Comparison of ENCODE assay signal across 25 mouse cellular contexts in genomic region chr14:120511821-120512220, GRCm38 (mm10). TPM values are rescaled to one million over a fixed set of nuclear protein-coding genes. Genes with fewer than 3 reads are reported as not detected.
A peak's percentile ranks its signal among the peaks of the same experiment; 100 is the strongest.
DNase-seq lines count a peak whose midpoint lies in the region; ATAC-seq and TF ChIP-seq lines count a peak whose summit lies in the region.
"Had no signal": no experiment of that assay in that cellular context is flagged by ENCODE, and none has a peak within 500 bp of the region (broad histone marks: within the 10 kb centered on the region; RNA-seq: fewer than 3 reads in every experiment).

No protein-coding gene starts in this region.

- no peak overlapping the region for H3K9ac ChIP-seq in liver, embryonic 12.5 days
- no peak overlapping the region for H3K9ac ChIP-seq in liver, postnatal 0 days (replicated peaks)
- no peak overlapping the region for H3K9ac ChIP-seq in MEL (ENCODE audit: control insufficient read depth, low read depth, low read length, poor library complexity, severe bottlenecking)
- H3K9ac ChIP-seq: embryonic facial prominence, embryonic 12.5 days; embryonic facial prominence, embryonic 15.5 days; forebrain, postnatal 0 days; hindbrain, embryonic 12.5 days; hindbrain, embryonic 15.5 days had no signal

- no peaks in the 10 kb centered on the region for H3K27me3 ChIP-seq in liver, embryonic 12.5 days (replicated peaks)
- H3K27me3 ChIP-seq in liver, postnatal 0 days (ENCODE audit: insufficient read depth, low read length) = no peaks in the 10 kb centered on the region
- no peaks in the 10 kb centered on the region for H3K27me3 ChIP-seq in MEL (ENCODE audit: control insufficient read depth in 1 of 2, insufficient read depth in 2 of 2, low read length in 2 of 2)
- H3K27me3 ChIP-seq: CH12.LX; embryonic facial prominence, embryonic 12.5 days; embryonic facial prominence, embryonic 15.5 days; hindbrain, embryonic 12.5 days; hindbrain, embryonic 15.5 days had no signal

- TF ChIP-seq EP300 in liver, postnatal 0 days (IDR thresholded peaks at IDR 0.05; ENCODE audit: low read depth) = no peak
- TF ChIP-seq EP300 in MEL (IDR thresholded peaks at IDR 0.05; ENCODE audit: low read depth in 1 of 2, low read length in 2 of 2) = peak in 1 of 2 experiments; percentile 47; a peak in 1 of 4 replicates

- 28% methylated on average over 5 of the region's 5 CpGs for WGBS in liver, embryonic 12.5 days (ENCODE audit: insufficient replicate concordance)
- WGBS in liver, postnatal 0 days (ENCODE audit: insufficient replicate concordance) = 39% methylated on average over 5 of the region's 5 CpGs

- peaks cover 15% of the 10 kb centered on the region for H3K4me1 ChIP-seq in liver, embryonic 12.5 days
- H3K4me1 ChIP-seq in liver, postnatal 0 days (ENCODE audit: insufficient read depth) = no peaks in the 10 kb centered on the region
- H3K4me1 ChIP-seq in MEL (ENCODE audit: control insufficient read depth in 1 of 2, insufficient read depth in 2 of 2, low read length in 2 of 2) = no peaks in the 10 kb centered on the region
- H3K4me1 ChIP-seq: embryonic facial prominence, embryonic 12.5 days; embryonic facial prominence, embryonic 15.5 days had no signal

- no peak overlapping the region for H3K4me3 ChIP-seq in liver, embryonic 12.5 days
- no peak overlapping the region for H3K4me3 ChIP-seq in liver, postnatal 0 days (ENCODE audit: low read depth, low read length)
- no peak overlapping the region for H3K4me3 ChIP-seq in MEL (ENCODE audit: control insufficient read depth in 1 of 2, insufficient read depth in 1 of 2, low read depth in 2 of 2, low read length in 2 of 2)
- H3K4me3 ChIP-seq: embryonic facial prominence, embryonic 12.5 days; embryonic facial prominence, embryonic 15.5 days; gastrocnemius, adult 2 months; heart, adult 2 months; heart, embryonic 10.5 days; hindbrain, embryonic 12.5 days; hindbrain, embryonic 15.5 days had no signal

- H3K79me2 ChIP-seq in MEL (ENCODE audit: control insufficient read depth, insufficient read depth, low read length, poor library complexity) = no peaks in the 10 kb centered on the region

- no peak for TF ChIP-seq RAD21 in MEL (IDR thresholded peaks at IDR 0.05; ENCODE audit: low read depth, low read length)

- no peak for TF ChIP-seq POLR2A in MEL (IDR thresholded peaks at IDR 0.05; ENCODE audit: control insufficient read depth in 1 of 2, insufficient read depth in 1 of 2, low read depth in 1 of 2, low read length in 2 of 2, poor library complexity in 1 of 2)

- H3K4me2 ChIP-seq in liver, embryonic 12.5 days = no peak overlapping the region
- no peak overlapping the region for H3K4me2 ChIP-seq in liver, postnatal 0 days (ENCODE audit: low read depth, low read length)
- H3K4me2 ChIP-seq: embryonic facial prominence, embryonic 12.5 days; embryonic facial prominence, embryonic 15.5 days; hindbrain, embryonic 12.5 days; hindbrain, embryonic 15.5 days had no signal

- no peaks in the 10 kb centered on the region for H3K36me3 ChIP-seq in liver, embryonic 12.5 days
- no peaks in the 10 kb centered on the region for H3K36me3 ChIP-seq in liver, postnatal 0 days (replicated peaks; ENCODE audit: insufficient read depth, low read length)
- H3K36me3 ChIP-seq in MEL (ENCODE audit: control insufficient read depth in 1 of 2, insufficient read depth in 2 of 2, low read length in 2 of 2) = no peaks in the 10 kb centered on the region
- H3K36me3 ChIP-seq: embryonic facial prominence, embryonic 12.5 days; embryonic facial prominence, embryonic 15.5 days; G1E; heart, embryonic 10.5 days; hindbrain, embryonic 12.5 days; hindbrain, embryonic 15.5 days had no signal

- ATAC-seq in liver, embryonic 12.5 days = 0 out of 2 replicates have a peak, but pooled peaks have one; percentile 55
- no peak for ATAC-seq in liver, postnatal 0 days
- peak; percentile 52 for ATAC-seq in megakaryocyte progenitor cell, adult 5-6 weeks (replicated peaks; ENCODE audit: poor library complexity)
- ATAC-seq: activated CD4-positive, CD25-positive, alpha-beta regulatory T cell, adult 4 months; forebrain, embryonic 14.5 days; forebrain, postnatal 0 days had no signal

- no peaks in the 10 kb centered on the region for H3K9me3 ChIP-seq in liver, embryonic 12.5 days (replicated peaks)
- H3K9me3 ChIP-seq in liver, postnatal 0 days (ENCODE audit: low read length) = no peaks in the 10 kb centered on the region
- H3K9me3 ChIP-seq in MEL (replicated peaks; ENCODE audit: insufficient read depth, low read length) = no peaks in the 10 kb centered on the region
- H3K9me3 ChIP-seq: embryonic facial prominence, embryonic 15.5 days; G1E; heart, embryonic 10.5 days; hindbrain, embryonic 12.5 days; hindbrain, embryonic 15.5 days had no signal

- no peak for TF ChIP-seq CTCF in liver, postnatal 0 days (IDR thresholded peaks at IDR 0.05; ENCODE audit: low read depth)
- TF ChIP-seq CTCF in MEL (IDR thresholded peaks at IDR 0.05 in 2 of 3, conservative IDR thresholded peaks at IDR 0.05 in 1 of 3; ENCODE audit: control insufficient read depth in 1 of 3, insufficient read depth in 1 of 3, low read depth in 2 of 3, low read length in 3 of 3, poor library complexity in 1 of 3, severe bottlenecking in 1 of 3) = no peak

- no peak overlapping the region for H3K27ac ChIP-seq in liver, embryonic 12.5 days
- H3K27ac ChIP-seq in liver, postnatal 0 days (ENCODE audit: low read depth) = no peak overlapping the region
- H3K27ac ChIP-seq in MEL (ENCODE audit: control insufficient read depth, low read depth, low read length) = no peak overlapping the region
- H3K27ac ChIP-seq: embryonic facial prominence, embryonic 12.5 days; embryonic facial prominence, embryonic 15.5 days; gastrocnemius, adult 2 months; heart, adult 2 months; heart, embryonic 10.5 days; hindbrain, embryonic 12.5 days; hindbrain, embryonic 15.5 days had no signal

- no peak for DNase-seq in liver, postnatal 0 days
- peak; percentile 9 for DNase-seq in MEL (ENCODE audit: low read depth, low spot score)
- no peak for DNase-seq in urinary bladder, postnatal 14 days (ENCODE audit: low spot score)
- DNase-seq in layer of hippocampus, adult 18-20 months (ENCODE audit: low spot score in 2 of 2) = no peak
- DNase-seq: adrenal gland, adult 8-10 months; adrenal gland, postnatal 36 days; B cell, adult 2 months; cerebellum, adult 18-20 months; cerebellum, adult 9-10 months; cerebellum, postnatal 14 days; forebrain, postnatal 0 days; gastrocnemius, adult 2 months; gastrocnemius, postnatal 25 days; heart, adult 2 months had no signal

TF ChIP-seq in MEL, 35 proteins besides CTCF, POLR2A, EP300 and RAD21:
- TF ChIP-seq POLR2AphosphoS5 (IDR thresholded peaks at IDR 0.05; ENCODE audit: borderline replicate concordance, low read depth, low read length) (no peak), POLR2AphosphoS2 (IDR thresholded peaks at IDR 0.05; ENCODE audit: low read length) (no peak), ZNF384 (IDR thresholded peaks at IDR 0.05; ENCODE audit: low read depth, low read length) (0 out of 2 replicates have a peak, but pooled peaks have one; percentile 22), TCF12 (IDR thresholded peaks at IDR 0.05; ENCODE audit: low read depth, low read length) (peak; percentile 16; the same call in 1 of the 2 replicates), GATA1 (IDR thresholded peaks at IDR 0.05; ENCODE audit: low read depth, low read length) (peak; percentile 27), MEF2A (IDR thresholded peaks at IDR 0.05; ENCODE audit: extremely low read depth, insufficient replicate concordance, low read depth, low read length, poor library complexity, severe bottlenecking) (peak; percentile 56; the same call in 1 of the 2 replicates), CHD1 (IDR thresholded peaks at IDR 0.05; ENCODE audit: low read depth, low read length) (no peak), MYC (IDR thresholded peaks at IDR 0.05; ENCODE audit: low read depth, low read length) (no peak)

RNA-seq across cellular contexts. Expression of gene Rap2a, which starts 33.6 kb away (rescaled TPM):
- polyA plus RNA-seq in liver, embryonic 12.5 days (2016; fragmentation: Nextera tagmentation; extraction: Ambion mirVana) = 5.6 and 5.9 TPM in 2 replicates
- 3.2 and 3.4 TPM in 2 replicates for polyA plus RNA-seq in liver, postnatal 0 days (2015; fragmentation: Nextera tagmentation; extraction: Ambion mirVana)
- total RNA-seq in MEL (2012; rRNA removed) = 4.7 and 5.1 TPM in 2 replicates
- polyA plus RNA-seq in MEL (2012; ENCODE audit: insufficient read depth in 1 of 2, insufficient read length in 2 of 2, low read depth in 1 of 2, low replicate concordance in 2 of 2, missing spikeins in 1 of 2) = 1 to 10 TPM in 1 of 2 experiments, not detected in 1; 8.6 TPM
- 7.3 and 10.0 TPM in 2 replicates for total RNA-seq in megakaryocyte progenitor cell, adult 5-6 weeks (2015)
- total RNA-seq in megakaryocyte progenitor cell, adult 5-6 weeks (2017) = 4.7 and 5.5 TPM in 2 replicates
- 10 to 100 TPM; 77.9 to 82.2 TPM for total RNA-seq in layer of hippocampus, adult 18-20 months (2021)

Comparison
In these comparisons a context has a peak if more than half of its experiments do, and no peak if none do; other contexts are left out.
1. RNA of gene Rap2a, which starts 33.6 kb away (total RNA-seq): 77.9 to 82.2 TPM in layer of hippocampus, adult 18-20 months; 4.7 to 10.0 TPM in megakaryocyte progenitor cell, adult 5-6 weeks and 4.7 to 5.1 TPM in MEL; every median in the first group is over 4 times any median in the second.